Mouse (Mus musculus) neutrophil, adult 83 days (primary cell): ENCODE measurements around the gene Mbd6. TPM values are rescaled to one million over a fixed set of nuclear protein-coding genes. Genes with fewer than 3 reads are reported as not detected.

ENCODE experiments used
- total RNA-seq, 2 experiments: library from RNA; stranded (reverse); gene quantifications; one replicate each; pipeline ENCODE4 v1.2.4; 2023

Mbd6 gene
- 100 to 1,000 TPM; 134 to 135 TPM for total RNA-seq

DNA sequence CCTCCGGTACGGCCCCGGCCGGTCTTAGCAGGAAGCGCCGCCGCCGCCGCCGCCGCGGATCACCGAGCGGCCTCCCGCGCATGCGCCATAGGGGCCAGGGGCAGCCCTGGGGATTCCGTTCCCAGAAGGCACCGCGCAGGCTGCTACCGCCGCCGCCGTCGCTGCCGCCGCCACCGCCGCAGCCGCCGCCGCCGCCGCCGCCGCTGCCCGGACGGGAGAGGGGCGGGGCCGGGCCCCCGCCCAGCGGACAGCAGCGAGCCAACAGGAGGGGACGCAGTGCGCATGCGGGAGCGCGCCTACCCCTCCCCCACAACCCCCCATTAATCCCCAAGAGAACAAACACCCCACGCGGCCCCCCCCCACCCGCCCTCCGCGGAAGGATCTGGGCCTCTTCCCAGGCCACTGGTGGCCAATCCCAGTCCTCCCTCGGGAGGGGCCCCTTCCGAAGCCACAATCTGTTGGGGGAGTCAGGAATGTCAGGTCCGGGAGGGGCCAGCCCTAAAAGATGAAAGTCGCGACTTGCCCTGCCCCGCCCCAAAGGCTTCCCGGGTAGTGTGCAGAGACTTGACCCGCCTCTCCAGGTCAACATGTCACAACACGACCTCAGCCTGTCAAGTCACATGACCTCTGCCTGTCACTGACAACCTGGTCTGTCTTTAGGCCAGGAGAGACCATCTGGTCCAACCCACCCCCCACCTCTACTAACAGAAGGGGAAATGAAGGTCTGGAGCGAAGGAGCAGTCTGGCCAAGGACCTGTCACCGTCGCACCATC is at the start of gene Mbd6:
Mbd6 (minus strand) TSS at position 219 of the 773 bp plus-strand sequence.

DNA sequence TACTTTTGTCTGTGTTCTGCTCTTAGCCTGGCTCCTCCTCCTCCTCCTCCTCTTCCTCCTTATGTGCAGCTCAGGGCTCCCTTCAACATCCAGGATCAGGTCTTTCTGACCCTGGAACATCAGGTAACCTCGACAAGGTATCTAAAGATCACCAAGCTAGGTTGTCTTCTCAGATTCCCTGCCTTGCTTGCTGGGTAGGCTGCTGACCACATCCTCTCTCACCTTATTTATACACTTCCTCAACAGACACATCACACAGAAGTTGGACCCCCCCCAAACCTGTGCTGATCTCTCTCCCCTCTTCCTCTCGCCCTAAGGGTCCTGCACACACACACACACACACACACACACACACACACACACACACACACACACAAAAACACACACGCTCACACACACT is 32.8 kb upstream of the Mbd6 start, which contains the start of gene Arhgap9:
Arhgap9 (plus strand) TSS at position 344 of the 400 bp plus-strand sequence.

DNA sequence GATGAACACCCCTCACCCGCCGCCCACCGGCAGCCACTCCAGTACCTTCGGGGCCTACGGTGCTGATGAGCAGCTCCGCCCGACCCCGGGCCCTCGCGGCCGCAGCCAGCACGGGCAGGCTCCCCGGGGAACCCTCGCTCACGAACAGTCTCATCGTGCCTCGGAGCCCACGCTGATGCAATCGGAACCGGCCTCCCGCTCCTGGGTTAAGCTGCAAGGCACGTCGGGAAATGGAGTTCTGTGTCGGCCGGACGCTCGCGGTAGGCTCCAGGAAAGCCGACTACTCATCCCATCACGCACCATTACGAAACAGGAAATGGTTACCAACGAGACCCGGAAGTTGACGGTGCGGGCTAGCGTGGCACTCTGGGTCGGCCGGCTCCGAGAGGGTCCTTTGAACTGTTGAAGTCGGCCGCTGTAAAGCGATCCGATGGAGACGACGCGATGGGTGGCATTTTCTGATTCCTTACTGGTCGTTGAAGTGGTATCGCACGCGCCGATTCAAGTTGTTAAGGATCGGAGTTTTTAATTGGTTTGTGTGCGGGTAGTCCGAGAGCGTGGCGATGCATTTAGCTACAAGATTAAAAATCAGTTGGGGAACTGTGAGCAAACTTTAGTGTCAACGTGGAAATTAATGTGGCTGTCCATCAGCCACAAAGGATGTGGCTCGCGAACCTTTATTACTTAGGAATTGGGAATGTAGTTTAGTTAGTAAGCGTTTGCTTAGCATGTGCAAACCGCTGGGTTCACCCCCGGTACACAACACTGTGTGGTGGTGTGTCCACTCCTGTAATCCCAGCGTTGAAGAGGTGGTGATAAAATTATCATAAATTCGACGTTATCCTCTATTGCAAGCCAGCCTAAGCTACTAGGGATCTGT is 22.9 kb upstream of the Mbd6 start, which contains the start of gene Mars:
Mars (minus strand) TSS at position 311 of the 880 bp plus-strand sequence.

DNA sequence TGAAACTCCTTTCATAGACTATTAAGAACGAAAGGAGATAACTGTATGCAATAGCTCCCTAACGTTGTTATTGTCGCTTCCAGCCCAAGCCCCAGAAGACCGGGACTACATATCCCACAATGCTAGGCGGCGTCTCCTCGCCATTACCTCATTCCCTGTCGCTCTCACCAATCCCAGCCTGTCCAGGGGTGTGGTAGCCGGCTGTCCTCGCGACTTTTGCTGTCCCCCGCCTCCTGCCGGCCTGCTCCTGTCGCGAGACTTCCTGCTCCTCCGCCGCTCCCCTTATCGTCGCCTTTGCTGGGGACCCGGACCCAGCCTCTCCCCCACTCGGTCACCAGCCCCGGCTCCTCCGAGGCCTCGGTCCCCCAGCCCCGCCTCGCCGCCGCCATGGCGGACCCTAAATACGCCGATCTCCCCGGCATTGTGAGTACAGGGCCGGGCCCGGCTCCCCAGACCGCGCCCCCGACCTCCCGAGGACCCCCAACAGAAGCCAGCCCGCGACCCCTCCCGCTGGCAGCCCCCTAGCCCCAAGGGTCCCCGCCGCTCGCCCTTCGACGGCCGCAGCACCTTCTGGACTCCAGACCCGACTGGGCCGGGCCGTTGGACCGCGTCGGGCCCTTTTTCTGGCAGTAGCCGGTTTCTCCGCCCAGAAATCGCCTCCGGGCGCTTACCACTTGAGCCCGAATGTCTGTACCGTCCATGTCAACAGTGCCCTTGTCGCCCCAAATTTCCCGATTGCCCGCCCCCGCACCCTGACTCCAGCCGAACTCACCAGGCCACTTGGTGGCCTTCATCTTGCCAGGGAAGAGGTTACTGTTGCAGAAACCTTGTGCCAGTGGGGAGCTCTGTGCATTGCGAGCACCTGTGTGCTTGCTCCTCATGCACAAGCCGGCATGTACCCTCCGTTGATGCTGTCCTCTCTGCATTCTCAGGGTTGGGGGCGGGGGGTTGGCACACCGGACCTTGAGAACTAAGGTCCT is 22.4 kb downstream of the Mbd6 start, which contains the start of gene Dctn2:
Dctn2 (plus strand) TSS at position 257 of the 980 bp plus-strand sequence.

DNA sequence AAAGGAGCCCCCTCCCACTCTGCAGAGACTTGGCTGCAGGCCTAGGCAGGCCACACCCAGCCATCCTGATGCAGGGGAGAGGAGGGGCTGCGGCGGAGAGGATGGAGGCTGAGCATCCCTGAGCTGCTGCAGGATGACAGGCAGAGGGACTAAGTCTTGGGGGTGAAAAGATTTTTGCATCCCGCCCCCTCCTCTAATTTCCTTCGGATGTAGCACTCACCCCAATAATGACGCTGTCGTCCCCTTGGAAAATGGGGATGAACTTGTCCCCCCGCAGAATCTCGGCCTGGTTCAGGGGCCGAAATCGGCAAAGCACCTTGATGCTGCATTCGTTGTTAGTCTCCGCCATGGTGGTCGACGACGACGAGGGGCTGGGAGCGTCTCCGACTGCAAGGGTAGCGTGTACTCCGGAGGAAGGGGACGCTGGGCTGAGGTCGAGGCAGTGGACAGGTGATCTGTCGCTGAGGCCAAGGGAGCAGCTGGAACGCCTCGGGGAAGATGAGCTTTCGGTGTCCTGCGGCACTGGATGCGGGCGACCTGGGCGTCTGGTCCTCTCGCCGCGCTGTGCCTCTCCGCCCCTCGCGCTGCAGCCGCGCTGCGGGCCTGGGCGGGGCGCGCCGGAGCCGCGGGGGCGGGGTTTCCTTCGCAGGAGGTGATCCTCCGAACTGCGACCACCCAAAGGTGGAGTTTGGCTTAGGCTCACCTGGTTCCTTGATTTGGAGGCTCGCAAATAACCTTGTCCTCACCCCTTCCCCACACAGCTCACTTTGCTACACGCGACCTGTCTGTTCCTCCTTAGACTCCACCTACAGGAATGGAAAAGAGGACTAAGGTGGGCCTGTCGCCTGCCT is 26.0 kb downstream of the Mbd6 start, which contains the start of gene Kif5a:
Kif5a (minus strand) TSS at position 801 of the 851 bp plus-strand sequence.

Other genes with a start within 250 kb of the Mbd6 start
- 1 to 10 TPM; 3.6 to 4.2 TPM for gene Mettl1, start 247.6 kb downstream of the Mbd6 start, total RNA-seq
- gene Eef1akmt3, start 247.5 kb downstream of the Mbd6 start, total RNA-seq, result under 1 TPM in 1 of 2 experiments, not detected in 1; 0.20 TPM
- gene Cyp27b1, start 240.8 kb downstream of the Mbd6 start, total RNA-seq, result not detected
- under 1 TPM in 1 of 2 experiments, not detected in 1; 0.11 TPM for gene March9, start 228.8 kb downstream of the Mbd6 start, total RNA-seq
- gene Cdk4, start 225.5 kb downstream of the Mbd6 start, total RNA-seq, result 100 to 1,000 TPM; 139 to 142 TPM
- 10 to 100 TPM; 26.9 to 27.6 TPM for gene Tspan31, start 218.8 kb downstream of the Mbd6 start, total RNA-seq
- gene Agap2, start 213.7 kb downstream of the Mbd6 start, total RNA-seq, result 10 to 100 TPM; 45.3 to 49.2 TPM
- gene Os9, start 167.9 kb downstream of the Mbd6 start, total RNA-seq, result 100 to 1,000 TPM; 102 to 103 TPM
- 100 to 1,000 TPM in 1 of 2 experiments, 10 to 100 TPM in 1; 99.0 to 106 TPM for gene B4galnt1, start 123.8 kb downstream of the Mbd6 start, total RNA-seq
- gene Slc26a10, start 108.4 kb downstream of the Mbd6 start, total RNA-seq, result not detected
- gene Arhgef25, start 98.9 kb downstream of the Mbd6 start, total RNA-seq, result 1 to 10 TPM; 1.1 to 1.6 TPM
- gene Dtx3, start 93.3 kb downstream of the Mbd6 start, total RNA-seq, result 10 to 100 TPM; 15.9 to 19.5 TPM
- 10 to 100 TPM; 24.4 to 25.8 TPM for gene Pip4k2c, start 77.4 kb downstream of the Mbd6 start, total RNA-seq
- gene Kif5a, start 25.7 kb downstream of the Mbd6 start, total RNA-seq, result under 1 TPM; 0.22 to 0.42 TPM
- 100 to 1,000 TPM in 1 of 2 experiments, 10 to 100 TPM in 1; 98.1 to 101 TPM for gene Dctn2, start 22.6 kb downstream of the Mbd6 start, total RNA-seq
- 10 to 100 TPM; 41.3 to 47.4 TPM for gene Mars, start 22.8 kb upstream of the Mbd6 start, total RNA-seq
- 100 to 1,000 TPM; 240 to 263 TPM for gene Arhgap9, start 32.9 kb upstream of the Mbd6 start, total RNA-seq
- gene Gli1, start 53.0 kb upstream of the Mbd6 start, total RNA-seq, result not detected
- gene Inhbe, start 65.4 kb upstream of the Mbd6 start, total RNA-seq, result not detected
- gene Inhbc, start 81.4 kb upstream of the Mbd6 start, total RNA-seq, result not detected
- gene R3hdm2, start 91.3 kb upstream of the Mbd6 start, total RNA-seq, result 10 to 100 TPM; 91.2 to 93.7 TPM
- 1 to 10 TPM; 2.0 to 2.4 TPM for gene Stac3, start 212.7 kb upstream of the Mbd6 start, total RNA-seq
- not detected for gene Ndufa4l2, start 225.9 kb upstream of the Mbd6 start, total RNA-seq
- gene Shmt2, start 233.4 kb upstream of the Mbd6 start, total RNA-seq, result 10 to 100 TPM; 27.5 to 27.6 TPM
- not detected for gene Nxph4, start 245.5 kb upstream of the Mbd6 start, total RNA-seq